Mouse (Mus musculus) brain, embryonic 14.5 days (tissue): ENCODE results near the gene Fam214a.

ENCODE experiments used
- CTCF ChIP-seq: fragments of 200-500 bp; IDR thresholded peaks from 2 replicates; pipeline ENCODE4 v1.5.1; 2012; ENCODE audit warnings: inconsistent platforms, mild to moderate bottlenecking, moderate library complexity, borderline replicate concordance; ENCODE audit not compliant: insufficient read depth, insufficient read length; ENCODE audit errors: extremely low read depth
- POLR2A ChIP-seq: fragments of 200-500 bp; IDR thresholded peaks from 2 replicates; pipeline ENCODE4 v1.6.1; 2012; ENCODE audit warnings: mild to moderate bottlenecking, inconsistent platforms, borderline replicate concordance; ENCODE audit not compliant: poor library complexity, insufficient read depth, insufficient read length, severe bottlenecking; ENCODE audit errors: extremely low read depth

- TF ChIP-seq POLR2A (no peak), CTCF (no peak)
These were observed 43.4 kb upstream of the Fam214a start for GRCm38 (mm10) chr9:74909245-74909644.
